Mouse (Mus musculus): ENCODE measurements around the gene BC048671.

DNA sequence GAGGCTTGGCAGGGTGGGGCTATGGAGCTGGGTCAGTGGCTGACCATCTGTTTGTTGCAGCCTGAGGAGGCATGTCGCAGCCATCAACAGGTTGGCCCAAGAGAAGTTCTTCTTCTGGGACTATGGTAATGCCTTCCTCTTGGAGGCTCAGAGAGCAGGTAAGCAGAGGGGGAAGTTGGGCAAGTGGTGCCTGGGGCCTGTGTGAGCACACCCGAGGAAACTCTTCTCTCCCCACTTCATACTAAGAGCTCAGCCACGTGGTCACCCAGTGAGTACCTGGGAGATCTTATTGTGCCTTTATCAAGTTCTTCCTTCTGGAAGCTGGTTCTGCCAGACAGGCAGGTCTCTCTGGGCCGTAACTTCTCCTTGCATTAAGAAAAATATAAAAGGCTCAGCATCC lies 46.2 kb downstream of the BC048671 start:
- no peak for TF ChIP-seq JUN (IDR thresholded peaks at IDR 0.05; ENCODE audit: insufficient read depth, low read depth, low read length)
- no peak for TF ChIP-seq CTCF (conservative IDR thresholded peaks at IDR 0.05 in 1 of 2, IDR thresholded peaks at IDR 0.05 in 1 of 2; ENCODE audit: low read depth in 2 of 2, low read length in 2 of 2)
- no peak for TF ChIP-seq POLR2A (IDR thresholded peaks at IDR 0.05; ENCODE audit: low read depth, low read length)
- no peak for TF ChIP-seq E2F4 (IDR thresholded peaks at IDR 0.05; ENCODE audit: insufficient replicate concordance, low read depth, low read length)
- no peak for TF ChIP-seq RCOR1 (conservative IDR thresholded peaks at IDR 0.05; ENCODE audit: low read depth, low read length)
- no peak for TF ChIP-seq MAX (IDR thresholded peaks at IDR 0.05; ENCODE audit: low read length)
- no peak for TF ChIP-seq MEF2A (IDR thresholded peaks at IDR 0.05; ENCODE audit: borderline replicate concordance, low read depth, low read length)
- TF ChIP-seq ZMIZ1 (IDR thresholded peaks at IDR 0.05; ENCODE audit: low read depth, low read length), result no peak

Data from CH12.LX (cell line).